Mouse (Mus musculus) heart, embryonic 14.5 days (tissue): ENCODE results near the gene Nqo1. TPM values are rescaled to one million over a fixed set of nuclear protein-coding genes. Genes with fewer than 3 reads are reported as not detected.

Source experiments
- ATAC-seq: fragments of 200-750 bp; cut with Nextera tagmentation; 2 replicates; pipeline ENCODE4 v1.8.0; 2017; ENCODE audit warnings: low read depth, moderate TSS enrichment; ENCODE audit not compliant: insufficient number of reproducible peaks, insufficient read depth, low FRiP score
- H3K27ac ChIP-seq, 2 experiments: fragments of 200-500 bp in 1 of 2; fragments of 300-500 bp in 1 of 2; sonication (generic) in 1 of 2; replicated peaks in 1 of 2; 2 replicates each; pipeline ENCODE4 v1.5.1; 2012 to 2014; ENCODE audit warnings: low read depth in 2 of 2, low read length in 2 of 2, control low read depth in 1 of 2, mild to moderate bottlenecking in 1 of 2, mixed read lengths in 1 of 2; ENCODE audit not compliant: control insufficient read depth in 1 of 2, insufficient read depth in 1 of 2
- H3K27me3 ChIP-seq: fragments of 300-500 bp; sonication (generic); 2 replicates; pipeline ENCODE4 v1.6.1; 2014; ENCODE audit warnings: mild to moderate bottlenecking, low read length, control low read depth; ENCODE audit not compliant: control insufficient read depth, insufficient read depth
- H3K36me3 ChIP-seq: fragments of 300-500 bp; sonication (generic); 2 replicates; pipeline ENCODE4 v1.6.1; 2014; ENCODE audit warnings: mild to moderate bottlenecking, control low read depth, low read length, mixed read lengths; ENCODE audit not compliant: control insufficient read depth, insufficient read depth
- H3K4me1 ChIP-seq, 2 experiments: fragments of 200-500 bp in 1 of 2; fragments of 300-500 bp in 1 of 2; sonication (generic) in 1 of 2; 2 replicates each; pipeline ENCODE4 v1.6.1; 2012 to 2014; ENCODE audit warnings: low read length in 2 of 2, control low read depth in 1 of 2, mixed read lengths in 1 of 2; ENCODE audit not compliant: control insufficient read depth in 2 of 2, insufficient read depth in 2 of 2
- H3K4me2 ChIP-seq: fragments of 300-500 bp; sonication (generic); 2 replicates; pipeline ENCODE4 v1.6.1; 2014; ENCODE audit warnings: mild to moderate bottlenecking, low read length
- H3K4me3 ChIP-seq, 2 experiments: fragments of 200-500 bp in 1 of 2; fragments of 300-500 bp in 1 of 2; sonication (generic) in 1 of 2; 2 replicates each; pipeline ENCODE4 v1.5.1; 2012 to 2014; ENCODE audit warnings: low read length in 2 of 2, mild to moderate bottlenecking in 2 of 2, control low read depth in 1 of 2, low read depth in 1 of 2, moderate library complexity in 1 of 2; ENCODE audit not compliant: control insufficient read depth in 1 of 2, insufficient read depth in 1 of 2
- H3K9ac ChIP-seq: fragments of 300-500 bp; sonication (generic); 2 replicates; pipeline ENCODE4 v1.6.1; 2014; ENCODE audit warnings: mild to moderate bottlenecking, low read length
- H3K9me3 ChIP-seq: fragments of 300-500 bp; sonication (generic); 2 replicates; pipeline ENCODE4 v1.6.1; 2016; ENCODE audit warnings: low read length, control low read depth; ENCODE audit not compliant: control insufficient read depth
- WGBS: fragments of 180-500 bp; shearing (Covaris S2); extraction: QIAGEN DNeasy Blood & Tissue Kit; methylation state at CpG from one replicate; pipeline ENCODE4 v1.1.7; 2014; 5-methylcytosine and 5-hydroxymethylcytosine counted together
- polyA plus RNA-seq: library from polyadenylated mRNA; unstranded; fragments of >200 nt; fragmentation: Nextera tagmentation; extraction: Ambion mirVana; gene quantifications from 2 replicates; pipeline ENCODE4 v1.2.1, GENCODE M21; 2014

Nqo1 gene
- polyA plus RNA-seq, 1 experiment from 2014 or later, result 6.0 TPM

- H3K9me3 ChIP-seq, result no peaks in the 10 kb centered on the region
- 78% methylated on average over 3 of the region's 3 CpGs for WGBS
- no peak; the same call in 1 of the 2 replicates for ATAC-seq
- H3K27ac ChIP-seq, result no peak overlapping the region
- H3K4me2 ChIP-seq, result no peak overlapping the region
- H3K36me3 ChIP-seq, result peaks cover 70% of the 10 kb centered on the region
- no peak overlapping the region for H3K9ac ChIP-seq
- H3K4me3 ChIP-seq, result no peak overlapping the region
- no peaks in the 10 kb centered on the region for H3K27me3 ChIP-seq
- no peaks in the 10 kb centered on the region for H3K4me1 ChIP-seq
Observed at GRCm38 (mm10) chr8:107377346-107377745, 25.7 kb downstream of the Nqo1 start.

GRCm38 (mm10) chr8:107370311-107370710 lies 32.7 kb downstream of the Nqo1 start:
- H3K27me3 ChIP-seq, result no peaks in the 10 kb centered on the region
- no peak overlapping the region for H3K4me2 ChIP-seq
- H3K27ac ChIP-seq, result 0 out of 4 replicates have a peak overlapping the region, but pooled peaks of 1 of the 2 experiments have one; percentile 0
- no peak overlapping the region for H3K4me3 ChIP-seq
- H3K36me3 ChIP-seq, result peaks cover 92% of the 10 kb centered on the region
- no peak overlapping the region for H3K9ac ChIP-seq
- 58% methylated on average over 4 of the region's 4 CpGs for WGBS
- no peaks in the 10 kb centered on the region for H3K4me1 ChIP-seq
- no peaks in the 10 kb centered on the region for H3K9me3 ChIP-seq
- no peak for ATAC-seq

Other genes with a start within 250 kb of the Nqo1 start
- 14.9 and 15.6 TPM in 2 replicates for gene Nfat5, start 109.7 kb downstream of the Nqo1 start, polyA plus RNA-seq
- gene Nob1, start 21.8 kb upstream of the Nqo1 start, polyA plus RNA-seq, result 41.2 and 41.8 TPM in 2 replicates
- 28.5 and 28.6 TPM in 2 replicates for gene Wwp2, start 33.2 kb upstream of the Nqo1 start, polyA plus RNA-seq
- 176 and 179 TPM in 2 replicates for gene Psmd7, start 185.3 kb upstream of the Nqo1 start, polyA plus RNA-seq